In genomic region chr6:91683121-91683520, GRCm38 (mm10) we compare ENCODE assay signal across 8 mouse cellular contexts. TPM values are rescaled to one million over a fixed set of nuclear protein-coding genes. Genes with fewer than 3 reads are reported as not detected.
DNase-seq lines count a peak whose midpoint lies in the region; ATAC-seq and TF ChIP-seq lines count a peak whose summit lies in the region.

No protein-coding gene starts in this region.

- peak overlapping the region; percentile 11 to 34; a peak in 2 of 4 replicates for H3K4me3 ChIP-seq in MEL (ENCODE audit: control insufficient read depth in 1 of 2, insufficient read depth in 1 of 2, low read depth in 2 of 2, low read length in 2 of 2)
- H3K4me3 ChIP-seq in forebrain, embryonic 12.5 days (replicated peaks), result peak overlapping the region; percentile 65
- H3K4me3 ChIP-seq in small intestine, adult 2 months (ENCODE audit: low read depth, low read length), result no peak overlapping the region

- no peak for TF ChIP-seq RAD21 in MEL (IDR thresholded peaks at IDR 0.05; ENCODE audit: low read depth, low read length)

- ATAC-seq in forebrain, embryonic 12.5 days (ENCODE audit: low FRiP score), result no peak

- H3K79me2 ChIP-seq in MEL (ENCODE audit: control insufficient read depth, insufficient read depth, low read length, poor library complexity), result peaks cover 39% of the 10 kb centered on the region

- peak overlapping the region; percentile 76 for H3K9ac ChIP-seq in MEL (ENCODE audit: control insufficient read depth, low read depth, low read length, poor library complexity, severe bottlenecking)
- H3K9ac ChIP-seq in forebrain, embryonic 12.5 days, result peak overlapping the region; percentile 83

- H3K27me3 ChIP-seq in MEL (ENCODE audit: control insufficient read depth in 1 of 2, insufficient read depth in 2 of 2, low read length in 2 of 2), result no peaks in the 10 kb centered on the region
- 0 out of 2 replicates have a peak, but pooled peaks cover 7% of the 10 kb centered on the region for H3K27me3 ChIP-seq in forebrain, embryonic 12.5 days
- no peaks in the 10 kb centered on the region for H3K27me3 ChIP-seq in small intestine, adult 2 months (ENCODE audit: control insufficient read depth, insufficient read depth, low read length)

- peak; percentile 67 to 72 for DNase-seq in B cell, adult 2 months
- peak; percentile 85 for DNase-seq in MEL (ENCODE audit: low read depth, low spot score)
- DNase-seq in induced T-regulatory cell, adult 2 months (ENCODE audit: low read depth), result peak; percentile 86
- DNase-seq in lung, postnatal 10 days, result peak; percentile 39
- no peak for DNase-seq in right cerebral cortex, postnatal 14 days
- DNase-seq in testis, postnatal 14 days (ENCODE audit: low spot score), result no peak

- H3K4me2 ChIP-seq in forebrain, embryonic 12.5 days, result peak overlapping the region; percentile 80

- TF ChIP-seq POLR2A in MEL (IDR thresholded peaks at IDR 0.05; ENCODE audit: control insufficient read depth in 1 of 2, insufficient read depth in 1 of 2, low read depth in 1 of 2, low read length in 2 of 2, poor library complexity in 1 of 2), result no peak
- TF ChIP-seq POLR2A in small intestine, adult 2 months (IDR thresholded peaks at IDR 0.05; ENCODE audit: low read depth, low read length), result no peak

- TF ChIP-seq EP300 in MEL (IDR thresholded peaks at IDR 0.05; ENCODE audit: low read depth in 1 of 2, low read length in 2 of 2), result no peak

- peaks cover 7 to 42% of the 10 kb centered on the region in 2 experiments; a peak in 3 of 4 replicates for H3K4me1 ChIP-seq in MEL (ENCODE audit: control insufficient read depth in 1 of 2, insufficient read depth in 2 of 2, low read length in 2 of 2)
- peaks cover 44% of the 10 kb centered on the region for H3K4me1 ChIP-seq in forebrain, embryonic 12.5 days
- H3K4me1 ChIP-seq in small intestine, adult 2 months (ENCODE audit: control insufficient read depth, insufficient read depth, insufficient read length, low read length), result peaks cover 37% of the 10 kb centered on the region

- no peaks in the 10 kb centered on the region for H3K9me3 ChIP-seq in MEL (replicated peaks; ENCODE audit: insufficient read depth, low read length)
- H3K9me3 ChIP-seq in forebrain, embryonic 12.5 days, result no peaks in the 10 kb centered on the region

- WGBS in forebrain, embryonic 12.5 days, result 60% methylated on average over 3 of the region's 3 CpGs
- WGBS in small intestine, adult 2 months, result 55% methylated on average over 3 of the region's 3 CpGs

- peak overlapping the region; percentile 97 for H3K27ac ChIP-seq in MEL (ENCODE audit: control insufficient read depth, low read depth, low read length)
- H3K27ac ChIP-seq in forebrain, embryonic 12.5 days, result peak overlapping the region; percentile 93
- peak overlapping the region; percentile 14; the same call in 1 of the 2 replicates for H3K27ac ChIP-seq in small intestine, adult 2 months (ENCODE audit: insufficient read depth, low read depth, low read length)

- TF ChIP-seq CTCF in MEL (IDR thresholded peaks at IDR 0.05 in 2 of 3, conservative IDR thresholded peaks at IDR 0.05 in 1 of 3; ENCODE audit: control insufficient read depth in 1 of 3, insufficient read depth in 1 of 3, low read depth in 2 of 3, low read length in 3 of 3, poor library complexity in 1 of 3, severe bottlenecking in 1 of 3), result peak; percentile 46 to 58 (median 52)
- TF ChIP-seq CTCF in small intestine, adult 2 months (IDR thresholded peaks at IDR 0.05; ENCODE audit: extremely low read depth, insufficient read length, insufficient replicate concordance, low read depth, low read length), result peak; percentile 49; the same call in 1 of the 2 replicates

- H3K36me3 ChIP-seq in MEL (ENCODE audit: control insufficient read depth in 1 of 2, insufficient read depth in 2 of 2, low read length in 2 of 2), result peaks cover 0 to 27% of the 10 kb centered on the region in 2 experiments; a peak in 2 of 4 replicates
- H3K36me3 ChIP-seq in forebrain, embryonic 12.5 days (replicated peaks), result no peaks in the 10 kb centered on the region
- no peaks in the 10 kb centered on the region for H3K36me3 ChIP-seq in small intestine, adult 2 months (ENCODE audit: control insufficient read depth, insufficient read depth, low read length)

TF ChIP-seq in MEL, 35 proteins besides CTCF, POLR2A, EP300 and RAD21:
- TF ChIP-seq ELF1 (IDR thresholded peaks at IDR 0.05; ENCODE audit: low read depth, low read length) (peak; percentile 63; the same call in 1 of the 2 replicates), TBP (IDR thresholded peaks at IDR 0.05; ENCODE audit: low read depth, low read length) (0 out of 2 replicates have a peak, but pooled peaks have one; percentile 46), MAZ (IDR thresholded peaks at IDR 0.05; ENCODE audit: low read depth, low read length) (peak; percentile 13; the same call in 1 of the 2 replicates), UBTF (IDR thresholded peaks at IDR 0.05; ENCODE audit: borderline replicate concordance, insufficient read depth, low read depth, low read length) (no peak), TAL1 (IDR thresholded peaks at IDR 0.05; ENCODE audit: low read length) (no peak), MAX (IDR thresholded peaks at IDR 0.05; ENCODE audit: low read length) (no peak), MAFK (IDR thresholded peaks at IDR 0.05; ENCODE audit: borderline replicate concordance, low read depth, low read length) (no peak), ZC3H11A (IDR thresholded peaks at IDR 0.05; ENCODE audit: low read depth, low read length) (no peak), NELFE (IDR thresholded peaks at IDR 0.05; ENCODE audit: low read depth, low read length) (no peak), CHD1 (IDR thresholded peaks at IDR 0.05; ENCODE audit: low read depth, low read length) (no peak), ZKSCAN1 (IDR thresholded peaks at IDR 0.05; ENCODE audit: low read depth, low read length) (no peak), GABPA (IDR thresholded peaks at IDR 0.05; ENCODE audit: low read depth, low read length) (no peak), MEF2A (IDR thresholded peaks at IDR 0.05; ENCODE audit: extremely low read depth, insufficient replicate concordance, low read depth, low read length, poor library complexity, severe bottlenecking) (no peak), ETS1 (IDR thresholded peaks at IDR 0.05; ENCODE audit: low read depth, low read length) (peak; percentile 39), ZMIZ1 (IDR thresholded peaks at IDR 0.05; ENCODE audit: low read depth, low read length) (no peak), SIN3A (IDR thresholded peaks at IDR 0.05; ENCODE audit: low read length) (peak; percentile 35; the same call in 1 of the 2 replicates), HCFC1 (IDR thresholded peaks at IDR 0.05; ENCODE audit: low read depth, low read length) (peak; percentile 48; the same call in 1 of the 2 replicates), JUND (IDR thresholded peaks at IDR 0.05; ENCODE audit: low read depth, low read length) (no peak), MYC (IDR thresholded peaks at IDR 0.05; ENCODE audit: low read depth, low read length) (0 out of 2 replicates have a peak, but pooled peaks have one; percentile 10), MYB (IDR thresholded peaks at IDR 0.05; ENCODE audit: low read depth, low read length) (no peak), GATA1 (IDR thresholded peaks at IDR 0.05; ENCODE audit: low read depth, low read length) (no peak)

RNA-seq across cellular contexts. Expression of gene Slc6a6, which starts 0.7 kb away (rescaled TPM):
- total RNA-seq in MEL (2012; rRNA removed), result 54.6 and 57.2 TPM in 2 replicates
- 10 to 100 TPM in 1 of 2 experiments, not detected in 1; 90.0 TPM for polyA plus RNA-seq in MEL (2012; ENCODE audit: insufficient read depth in 1 of 2, insufficient read length in 2 of 2, low read depth in 1 of 2, low replicate concordance in 2 of 2, missing spikeins in 1 of 2)
- polyA plus RNA-seq in forebrain, embryonic 12.5 days (2016; fragmentation: Nextera tagmentation; extraction: Ambion mirVana), result 67.6 and 79.0 TPM in 2 replicates
- polyA plus RNA-seq in small intestine, adult 2 months (2012; rRNA removed), result 44.0 and 124 TPM in 2 replicates

Comparison
In these comparisons a context has a peak if more than half of its experiments do, and no peak if none do; other contexts are left out.
1. DNase-seq: peak in B cell, adult 2 months (2 of 2), MEL (single experiment), induced T-regulatory cell, adult 2 months (single experiment) and lung, postnatal 10 days (single experiment); none in right cerebral cortex, postnatal 14 days (single experiment) and testis, postnatal 14 days (single experiment).
2. H3K27ac ChIP-seq: peak in every context shown above with its lines; median percentile 97 in MEL; 93 in forebrain, embryonic 12.5 days; 14 in small intestine, adult 2 months.